Mouse (Mus musculus) kidney, adult 2 months (tissue): ENCODE measurements around the gene Tom1. TPM values are rescaled to one million over a fixed set of nuclear protein-coding genes. Genes with fewer than 3 reads are reported as not detected.

Experiments used
- DNase-seq: peaks from one replicate; pipeline ENCODE4 v3.0.0; 2021
- H3K27ac ChIP-seq: fragments of 200-500 bp; 2 replicates; pipeline ENCODE4 v1.5.1; 2012; ENCODE audit warnings: low read depth, low read length, control low read depth, inconsistent platforms; ENCODE audit not compliant: insufficient read depth
- H3K27me3 ChIP-seq: fragments of 200-500 bp; replicated peaks from 2 replicates; pipeline ENCODE4 v1.6.1; 2012; ENCODE audit warnings: mild to moderate bottlenecking, moderate library complexity, low read length, inconsistent platforms; ENCODE audit not compliant: control insufficient read depth, insufficient read depth
- H3K36me3 ChIP-seq: fragments of 200-500 bp; 2 replicates; pipeline ENCODE4 v1.6.1; 2012; ENCODE audit warnings: mild to moderate bottlenecking, moderate library complexity, low read length, inconsistent platforms; ENCODE audit not compliant: control insufficient read depth, insufficient read depth
- H3K4me1 ChIP-seq: fragments of 200-500 bp; 2 replicates; pipeline ENCODE4 v1.6.1; 2011; ENCODE audit warnings: low read length; ENCODE audit not compliant: control insufficient read depth, insufficient read depth
- H3K4me3 ChIP-seq: fragments of 200-500 bp; 2 replicates; pipeline ENCODE4 v1.5.1; 2011; ENCODE audit warnings: mild to moderate bottlenecking, low read depth, low read length, control low read depth; ENCODE audit not compliant: insufficient read depth
- CTCF ChIP-seq: fragments of 200-500 bp; conservative IDR thresholded peaks from 2 replicates; pipeline ENCODE4 v1.5.1; 2011; ENCODE audit warnings: low read depth, mild to moderate bottlenecking, control low read depth, low read length, moderate library complexity, mixed read lengths; ENCODE audit not compliant: insufficient read depth, insufficient read length
- POLR2A ChIP-seq: fragments of 200-500 bp; IDR thresholded peaks from one replicate; pipeline ENCODE4 v1.6.1; 2011; ENCODE audit warnings: low read depth, low read length, control low read depth
- WGBS: fragments of 180-500 bp; shearing (Covaris S2); methylation state at CpG from one replicate; pipeline ENCODE4 v1.1.7; 2018; 5-methylcytosine and 5-hydroxymethylcytosine counted together
- polyA plus RNA-seq: library from polyadenylated mRNA; depleted of rRNA; stranded (reverse); fragments of >200 nt; gene quantifications from 2 replicates; pipeline ENCODE4 v1.2.3, GENCODE M21; 2012

Gene Tom1
- polyA plus RNA-seq, 1 experiment, result 84.8 TPM

DNA sequence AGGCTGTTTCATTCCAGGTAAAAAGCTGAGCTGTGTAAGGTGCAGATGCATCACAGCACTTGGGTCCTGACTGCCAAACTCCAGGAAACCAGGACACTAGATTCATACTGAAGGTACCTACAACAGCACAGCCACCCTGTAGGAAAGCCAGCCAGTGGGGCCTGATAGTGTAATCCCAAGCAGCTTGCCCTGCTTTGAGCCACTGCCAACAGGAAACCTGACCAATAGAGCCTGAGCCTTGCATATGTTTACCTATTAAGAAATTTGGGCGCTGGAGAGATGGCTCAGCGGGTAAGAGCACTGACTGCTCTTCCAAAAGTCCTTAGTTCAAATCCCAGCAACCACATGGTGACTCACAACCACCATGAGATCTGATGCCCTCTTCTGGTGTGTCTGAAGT is 8.7 kb downstream of the Tom1 start:
- no peaks in the 10 kb centered on the region for H3K36me3 ChIP-seq
- peaks cover 18% of the 10 kb centered on the region for H3K4me1 ChIP-seq
- H3K27ac ChIP-seq, result no peak overlapping the region
- no peak overlapping the region for H3K4me3 ChIP-seq
- DNase-seq, result peak; percentile 36
- 63% methylated on average over 2 of the region's 2 CpGs for WGBS
- no peaks in the 10 kb centered on the region for H3K27me3 ChIP-seq
- TF ChIP-seq POLR2A, result no peak
- TF ChIP-seq CTCF, result no peak

DNA sequence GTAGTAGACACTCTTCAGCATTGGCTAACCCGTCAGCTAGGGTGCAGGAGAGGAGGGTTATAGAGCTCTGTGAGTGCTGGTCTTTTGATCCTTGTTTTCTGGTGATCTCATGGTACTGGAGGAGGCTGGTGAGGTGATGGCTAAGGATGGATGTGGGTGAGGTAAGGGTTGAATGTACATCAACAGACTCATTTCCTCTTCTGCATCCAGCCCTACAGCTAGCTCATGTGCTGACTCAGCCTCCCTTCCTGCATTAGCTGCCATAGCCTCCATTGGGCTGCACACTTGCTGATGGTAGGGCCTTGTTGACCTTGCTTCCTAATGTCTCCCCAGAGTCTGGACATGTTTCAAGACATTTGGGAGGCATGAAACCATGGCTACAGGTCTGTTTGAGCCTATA is 9.5 kb downstream of the Tom1 start:
- no peak overlapping the region for H3K27ac ChIP-seq
- 93% methylated on average over 1 of the region's 1 CpGs for WGBS
- peaks cover 13% of the 10 kb centered on the region for H3K4me1 ChIP-seq
- no peak overlapping the region for H3K4me3 ChIP-seq
- no peaks in the 10 kb centered on the region for H3K36me3 ChIP-seq
- H3K27me3 ChIP-seq, result no peaks in the 10 kb centered on the region
- TF ChIP-seq POLR2A (no peak), CTCF (no peak)
- no peak for DNase-seq

DNA sequence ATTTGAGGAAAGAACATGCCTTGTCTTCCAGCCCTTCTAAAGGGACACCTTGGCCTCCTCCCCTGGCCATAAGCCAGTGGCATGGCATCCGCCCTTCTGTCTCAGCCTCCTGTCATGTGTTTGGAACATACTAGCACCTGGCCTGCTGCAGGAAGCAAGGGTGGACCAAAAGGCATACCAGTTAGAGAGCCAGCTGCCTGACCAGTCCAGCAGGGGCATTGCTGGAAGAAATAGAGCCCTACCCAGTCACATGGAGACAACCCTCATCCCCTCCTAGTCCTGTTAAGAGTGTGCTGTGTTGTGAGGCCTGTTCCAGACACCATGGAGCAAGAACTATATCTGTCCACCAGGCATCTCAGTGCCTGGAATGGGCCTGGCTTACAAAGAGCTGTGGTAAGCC is 12.8 kb downstream of the Tom1 start:
- 53% methylated on average over 1 of the region's 1 CpGs for WGBS
- no peak for TF ChIP-seq CTCF
- no peak for TF ChIP-seq POLR2A
- Histone ChIP-seq H3K4me1 (no peaks in the 10 kb centered on the region; the same call in 1 of the 2 replicates), H3K27me3 (no peaks in the 10 kb centered on the region), H3K4me3 (no peak overlapping the region), H3K27ac (no peak overlapping the region), H3K36me3 (no peaks in the 10 kb centered on the region)
- DNase-seq, result no peak

DNA sequence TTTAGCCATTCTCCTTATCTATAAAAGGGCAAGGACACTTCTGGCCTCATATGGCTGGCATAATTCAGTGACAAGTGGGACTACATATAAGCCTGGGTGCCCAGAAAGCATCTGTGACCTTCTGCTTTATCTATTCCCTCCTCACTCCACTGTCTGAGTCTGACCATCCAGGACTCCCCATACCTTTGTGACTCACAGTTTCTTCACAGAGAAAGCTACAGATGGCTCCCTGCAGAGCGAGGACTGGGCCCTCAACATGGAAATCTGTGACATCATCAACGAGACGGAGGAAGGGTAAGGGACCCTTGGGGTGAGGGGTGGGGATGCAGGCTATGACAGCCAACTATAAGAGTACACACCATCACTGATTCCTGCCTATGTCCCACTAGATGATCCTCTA is 14.3 kb downstream of the Tom1 start:
- TF ChIP-seq POLR2A (no peak), CTCF (no peak)

DNA sequence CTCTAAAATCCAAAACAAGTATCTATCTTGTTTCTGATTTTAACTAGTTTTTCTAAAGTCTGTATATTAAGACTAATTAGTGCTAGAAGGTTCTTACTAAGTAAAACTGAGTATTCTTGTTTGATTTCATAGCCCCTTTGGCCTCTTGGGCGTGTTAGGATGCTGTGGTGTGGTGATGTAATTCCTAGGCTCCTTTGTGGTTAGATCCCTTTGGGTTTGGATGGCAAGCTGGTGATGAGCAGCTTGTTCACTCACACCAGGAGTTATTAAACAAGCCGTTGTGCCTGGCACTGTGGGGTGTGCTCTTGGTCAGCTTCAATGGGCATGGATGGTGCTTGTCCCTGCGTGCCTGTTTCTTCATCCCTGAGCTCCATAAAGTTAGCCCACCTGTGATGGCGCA is 19.8 kb downstream of the Tom1 start:
- H3K27me3 ChIP-seq, result no peaks in the 10 kb centered on the region
- TF ChIP-seq POLR2A (no peak), CTCF (no peak)
- no peak overlapping the region for H3K27ac ChIP-seq
- no peak overlapping the region for H3K4me3 ChIP-seq
- H3K4me1 ChIP-seq, result no peaks in the 10 kb centered on the region
- WGBS, result 90% methylated on average over 4 of the region's 4 CpGs
- no peak for DNase-seq
- H3K36me3 ChIP-seq, result no peaks in the 10 kb centered on the region

More for the DNA sequence above, 14.3 kb downstream of the Tom1 start:
- H3K4me3 ChIP-seq, result no peak overlapping the region
- no peaks in the 10 kb centered on the region for H3K36me3 ChIP-seq
- no peak overlapping the region for H3K27ac ChIP-seq
- no peaks in the 10 kb centered on the region for H3K27me3 ChIP-seq
- DNase-seq, result no peak
- 93% methylated on average over 3 of the region's 3 CpGs for WGBS
- H3K4me1 ChIP-seq, result no peaks in the 10 kb centered on the region

DNA sequence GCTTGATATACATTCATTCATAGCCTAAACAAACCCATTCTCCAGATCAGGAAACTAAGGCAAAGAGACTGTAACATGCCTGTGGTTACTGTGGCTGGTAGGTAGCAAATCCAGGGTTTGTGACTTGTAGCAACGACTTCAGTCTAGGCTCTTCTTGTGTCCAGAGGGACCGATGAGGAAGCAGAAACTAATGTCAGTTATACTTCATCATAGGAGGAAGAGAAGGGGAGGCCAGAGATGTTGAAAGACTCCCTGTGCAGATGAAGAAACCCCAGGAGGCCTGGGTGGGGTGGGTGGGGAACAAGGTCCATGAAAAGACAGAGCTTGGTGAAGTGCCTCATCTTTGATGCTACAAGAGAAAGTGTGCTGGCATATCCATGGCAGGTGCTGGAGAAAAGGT is 22.2 kb downstream of the Tom1 start:
- Histone ChIP-seq H3K27me3 (no peaks in the 10 kb centered on the region), H3K4me1 (no peaks in the 10 kb centered on the region), H3K27ac (no peak overlapping the region), H3K36me3 (no peaks in the 10 kb centered on the region), H3K4me3 (no peak overlapping the region)
- WGBS, result 87% methylated on average over 2 of the region's 2 CpGs
- TF ChIP-seq CTCF (no peak), POLR2A (no peak)
- DNase-seq, result no peak

DNA sequence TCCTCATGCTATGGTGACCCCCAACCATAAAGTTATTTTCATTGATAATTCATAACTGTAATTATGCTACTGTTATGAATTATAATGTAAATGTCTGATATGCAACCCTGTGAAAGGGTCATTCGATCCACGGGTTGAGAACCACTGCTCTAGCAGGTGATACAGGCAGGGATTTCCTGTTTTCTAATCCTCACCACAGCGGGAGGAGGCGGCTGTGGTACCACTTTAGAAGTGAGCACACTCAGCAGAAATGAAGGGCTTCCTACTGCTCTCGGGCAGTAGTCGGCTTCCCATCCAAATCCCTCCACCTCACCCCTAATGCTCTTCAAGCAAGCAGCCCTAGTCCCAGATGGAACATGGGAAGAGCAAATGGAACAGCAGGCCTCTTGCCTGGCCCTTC is 26.5 kb downstream of the Tom1 start:
- no peaks in the 10 kb centered on the region for H3K4me1 ChIP-seq
- no peak overlapping the region for H3K27ac ChIP-seq
- no peaks in the 10 kb centered on the region for H3K36me3 ChIP-seq
- TF ChIP-seq POLR2A (no peak), CTCF (no peak)
- H3K27me3 ChIP-seq, result no peaks in the 10 kb centered on the region
- no peak overlapping the region for H3K4me3 ChIP-seq
- 76% methylated on average over 6 of the region's 6 CpGs for WGBS
- DNase-seq, result no peak

DNA sequence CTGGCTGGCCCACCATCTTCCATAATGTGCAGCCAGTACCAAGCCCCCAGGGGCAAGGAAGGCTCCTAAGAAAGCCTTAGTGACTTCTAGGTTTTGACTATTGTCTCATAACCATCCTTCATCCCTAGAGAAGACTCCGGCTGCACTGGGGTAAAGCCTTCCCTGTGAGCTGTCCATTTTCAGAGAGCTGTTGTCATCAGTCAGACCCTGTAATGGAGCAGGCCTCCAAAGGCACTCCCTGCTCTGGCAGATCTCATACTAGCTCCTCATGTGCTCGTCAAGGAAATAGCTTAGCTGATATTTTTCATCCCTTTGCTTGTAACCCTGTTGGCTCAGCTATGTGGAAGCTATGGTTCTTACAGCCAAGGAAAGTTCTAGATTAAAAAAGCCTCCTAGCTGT is 27.3 kb downstream of the Tom1 start:
- TF ChIP-seq POLR2A, result no peak
- no peak for TF ChIP-seq CTCF
- Histone ChIP-seq H3K27ac (no peak overlapping the region), H3K4me3 (no peak overlapping the region), H3K4me1 (no peaks in the 10 kb centered on the region), H3K36me3 (no peaks in the 10 kb centered on the region), H3K27me3 (no peaks in the 10 kb centered on the region)
- DNase-seq, result no peak
- WGBS, result 87% methylated on average over 2 of the region's 2 CpGs
